Mouse (Mus musculus) heart, embryonic 11.5 days (tissue): ENCODE measurements around the gene Tlnrd1. TPM values are rescaled to one million over a fixed set of nuclear protein-coding genes. Genes with fewer than 3 reads are reported as not detected.

Experiments
- ATAC-seq: fragments of 200-750 bp; cut with Nextera tagmentation; replicated peaks from 2 replicates; pipeline ENCODE4 v1.8.0; 2017; ENCODE audit warnings: moderate library complexity; ENCODE audit not compliant: insufficient number of reproducible peaks, low FRiP score, low TSS enrichment
- H3K27ac ChIP-seq: fragments of 300-500 bp; sonication (generic); 2 replicates; pipeline ENCODE4 v1.5.1; 2014; ENCODE audit warnings: mild to moderate bottlenecking, low read depth, low read length
- H3K27me3 ChIP-seq: fragments of 300-500 bp; sonication (generic); 2 replicates; pipeline ENCODE4 v1.6.1; 2014; ENCODE audit warnings: mild to moderate bottlenecking, low read length, mixed read lengths; ENCODE audit not compliant: control insufficient read depth, insufficient read depth
- H3K36me3 ChIP-seq: fragments of 300-500 bp; sonication (generic); 2 replicates; pipeline ENCODE4 v1.6.1; 2014; ENCODE audit warnings: mild to moderate bottlenecking, low read length, moderate library complexity, mixed read lengths; ENCODE audit not compliant: control insufficient read depth, insufficient read depth
- H3K4me1 ChIP-seq: fragments of 300-500 bp; sonication (generic); 2 replicates; pipeline ENCODE4 v1.6.1; 2014; ENCODE audit warnings: low read length; ENCODE audit not compliant: control insufficient read depth, insufficient read depth
- H3K4me2 ChIP-seq: fragments of 300-500 bp; sonication (generic); 2 replicates; pipeline ENCODE4 v1.6.1; 2014; ENCODE audit warnings: mild to moderate bottlenecking, moderate library complexity
- H3K4me3 ChIP-seq: fragments of 300-500 bp; sonication (generic); 2 replicates; pipeline ENCODE4 v1.5.1; 2014; ENCODE audit warnings: low read depth, low read length
- H3K9ac ChIP-seq: fragments of 300-500 bp; sonication (generic); 2 replicates; pipeline ENCODE4 v1.6.1; 2014; ENCODE audit warnings: mild to moderate bottlenecking, low read depth, low read length, moderate library complexity
- H3K9me3 ChIP-seq: fragments of 300-500 bp; sonication (generic); replicated peaks from 2 replicates; pipeline ENCODE4 v1.6.1; 2016; ENCODE audit warnings: low read length; ENCODE audit not compliant: control insufficient read depth
- WGBS: fragments of 180-500 bp; shearing (Covaris S2); extraction: QIAGEN DNeasy Blood & Tissue Kit; methylation state at CpG from one replicate; pipeline ENCODE4 v1.1.7; 2014; ENCODE audit not compliant: insufficient replicate concordance; 5-methylcytosine and 5-hydroxymethylcytosine counted together
- polyA plus RNA-seq: library from polyadenylated mRNA; unstranded; fragments of >200 nt; fragmentation: Nextera tagmentation; extraction: Ambion mirVana; gene quantifications from 2 replicates; pipeline ENCODE4 v1.2.1, GENCODE M21; 2014

Tlnrd1 gene
- polyA plus RNA-seq, 1 experiment from 2014 or later: 13.9 TPM

DNA sequence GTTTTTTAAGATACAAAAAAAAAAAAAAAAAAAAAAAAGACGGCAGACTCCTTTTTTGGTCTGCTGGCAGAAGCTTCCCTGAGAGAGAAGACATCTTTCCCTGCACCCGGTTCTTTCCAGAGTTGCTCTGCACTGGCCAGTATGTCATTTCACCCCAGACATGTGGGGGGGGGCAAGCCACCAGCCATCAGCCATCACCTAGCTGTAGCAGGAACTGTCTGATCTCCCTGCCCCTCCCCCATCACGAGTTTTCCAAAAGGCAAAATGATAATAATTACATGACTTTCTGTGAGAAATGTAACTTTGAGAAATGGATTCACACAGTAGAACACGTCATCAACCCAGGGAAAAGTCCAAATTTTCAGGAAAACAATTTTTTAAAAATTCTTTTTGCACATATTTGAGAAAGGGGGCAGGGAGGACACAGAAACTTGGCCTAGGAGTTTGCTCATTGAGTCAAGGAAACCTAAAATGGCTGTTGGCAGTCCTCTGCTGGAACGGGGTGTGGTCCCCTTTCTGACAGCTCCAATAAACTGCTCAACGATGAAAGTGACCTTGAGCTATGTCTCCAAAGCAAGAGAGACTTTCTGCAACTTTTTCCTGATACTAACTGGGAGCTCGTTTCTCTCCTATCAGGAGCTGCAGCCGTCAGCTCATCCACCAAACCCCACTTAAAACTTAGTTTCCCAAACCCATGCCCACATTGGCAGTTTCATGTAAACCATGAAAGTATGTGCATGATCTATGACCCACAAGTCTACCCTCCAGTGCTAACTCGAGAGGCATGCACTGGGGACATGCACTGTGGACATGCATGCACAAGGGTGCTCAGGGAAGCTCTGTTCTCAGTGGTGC is 27.5 kb downstream of the Tlnrd1 start:
- peaks cover 5% of the 10 kb centered on the region; the same call in 1 of the 2 replicates for H3K4me1 ChIP-seq
- H3K27me3 ChIP-seq: no peaks in the 10 kb centered on the region
- no peak overlapping the region for H3K4me3 ChIP-seq
- H3K36me3 ChIP-seq: no peaks in the 10 kb centered on the region
- no peak overlapping the region for H3K4me2 ChIP-seq
- ATAC-seq: no peak
- no peaks in the 10 kb centered on the region for H3K9me3 ChIP-seq
- H3K9ac ChIP-seq: no peak overlapping the region
- WGBS: 61% methylated on average over 9 of the region's 9 CpGs
- no peak overlapping the region for H3K27ac ChIP-seq

DNA sequence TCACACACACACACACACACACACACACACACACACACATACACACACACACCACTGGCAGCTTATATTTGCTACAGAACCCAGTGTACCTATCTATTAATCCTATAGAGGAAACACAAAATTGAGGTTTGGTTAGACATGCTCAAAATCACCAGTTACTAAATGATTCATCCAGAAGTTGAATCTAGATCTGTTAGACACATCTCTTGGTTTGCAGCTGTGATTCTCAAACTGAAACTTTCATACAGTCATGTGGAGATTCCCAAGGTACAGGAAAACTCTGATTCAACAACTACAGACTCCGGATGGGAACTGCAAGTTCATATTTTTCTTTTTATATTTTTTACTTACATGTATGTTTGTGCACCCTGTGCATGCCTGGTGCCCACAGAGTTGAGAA is 28.9 kb downstream of the Tlnrd1 start:
- Histone ChIP-seq H3K27me3 (no peaks in the 10 kb centered on the region), H3K9ac (no peak overlapping the region), H3K36me3 (no peaks in the 10 kb centered on the region), H3K9me3 (no peaks in the 10 kb centered on the region), H3K4me3 (no peak overlapping the region), H3K4me2 (no peak overlapping the region), H3K27ac (no peak overlapping the region), H3K4me1 (peaks cover 5% of the 10 kb centered on the region; the same call in 1 of the 2 replicates)
- no peak for ATAC-seq
- WGBS: 86% methylated on average over 1 of the region's 1 CpGs

DNA sequence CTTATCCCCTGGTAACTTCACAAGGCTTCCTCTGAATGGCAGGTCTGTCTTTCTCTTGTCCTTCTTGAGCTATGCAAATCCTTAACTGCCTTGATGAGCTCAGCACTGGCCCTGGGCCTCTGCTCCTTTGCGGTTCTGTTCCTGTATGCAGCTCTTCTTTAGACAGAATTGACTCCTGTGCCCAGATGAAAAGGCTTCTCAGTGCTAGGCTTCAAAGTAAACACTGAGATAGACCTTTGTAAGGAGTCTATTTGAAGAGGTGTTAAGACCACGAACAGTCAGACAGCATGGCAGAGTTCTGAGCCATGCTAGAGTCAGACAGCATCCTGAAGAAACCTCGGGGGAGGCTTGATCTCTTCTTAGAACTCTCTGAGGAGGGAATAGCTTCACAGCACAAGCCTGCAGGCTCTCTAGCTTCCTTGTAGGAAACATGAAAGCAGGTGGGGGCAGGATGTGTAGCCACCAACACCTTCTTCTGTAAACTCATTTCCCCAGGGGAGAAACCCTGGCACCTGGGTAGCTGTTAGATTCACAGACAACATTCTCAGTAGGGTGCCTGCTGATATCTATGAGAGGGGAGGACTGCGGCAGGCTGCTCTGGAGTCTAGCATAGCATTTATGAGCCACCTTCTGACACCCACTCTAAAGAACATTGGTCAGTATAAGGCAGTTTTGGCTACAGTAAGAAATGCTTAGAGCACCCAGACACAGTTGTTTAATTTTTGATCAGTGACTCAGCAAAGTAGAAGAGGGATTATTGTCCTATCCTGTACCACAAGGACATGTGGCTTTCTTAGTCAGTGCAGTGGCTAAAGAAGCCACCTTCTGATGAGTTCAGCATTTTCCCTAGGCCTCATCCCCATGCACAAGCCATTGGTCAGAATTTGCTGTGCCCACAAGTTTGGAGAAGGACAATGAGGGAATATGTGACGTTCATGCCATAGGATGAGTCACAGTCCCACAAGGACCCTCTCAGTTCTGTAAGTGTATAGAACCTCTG is 31.4 kb downstream of the Tlnrd1 start:
- 39% methylated on average over 5 of the region's 5 CpGs for WGBS
- H3K36me3 ChIP-seq: no peaks in the 10 kb centered on the region
- no peaks in the 10 kb centered on the region for H3K27me3 ChIP-seq
- no peaks in the 10 kb centered on the region for H3K9me3 ChIP-seq
- no peak overlapping the region for H3K4me2 ChIP-seq
- no peak overlapping the region for H3K9ac ChIP-seq
- H3K27ac ChIP-seq: no peak overlapping the region
- H3K4me3 ChIP-seq: no peak overlapping the region
- ATAC-seq: no peak
- H3K4me1 ChIP-seq: peaks cover 5% of the 10 kb centered on the region; the same call in 1 of the 2 replicates

DNA sequence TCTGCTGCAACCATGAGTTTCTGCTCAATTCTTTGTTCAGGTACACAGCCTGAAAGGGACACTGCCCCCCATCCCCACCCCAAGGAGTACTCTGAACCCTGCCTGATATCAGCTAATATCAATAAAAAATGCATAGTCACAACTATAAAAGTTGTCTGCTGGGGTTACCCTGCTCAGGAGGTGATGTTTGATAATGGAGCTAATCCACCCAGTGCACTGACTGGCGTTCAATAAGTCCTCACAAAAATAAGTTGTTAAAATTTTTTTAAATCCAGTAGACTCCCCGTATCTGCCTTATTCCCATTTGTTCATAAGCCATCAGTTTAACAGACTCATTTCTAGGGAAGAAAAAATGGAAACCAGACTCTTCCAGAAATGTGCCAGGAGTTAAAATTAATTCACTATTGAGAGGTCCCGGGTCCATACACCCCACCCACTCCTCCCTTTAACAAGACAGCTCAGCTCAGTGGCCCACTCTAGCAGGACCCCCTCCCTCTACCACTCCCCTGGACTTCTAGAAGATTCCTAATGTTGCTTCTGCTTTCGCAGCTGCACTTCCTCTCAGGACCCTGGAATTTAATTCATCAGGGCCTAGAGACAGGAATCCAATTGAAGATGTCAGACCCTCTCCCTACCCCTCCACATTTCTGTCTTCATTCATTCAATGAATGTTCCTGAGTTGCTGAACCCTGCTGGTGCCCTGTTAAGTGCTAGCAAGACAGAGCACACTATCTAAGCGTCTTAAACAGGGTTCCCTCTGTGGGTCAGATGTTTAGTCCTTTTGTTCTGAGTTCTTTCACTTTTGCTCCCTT is 32.3 kb downstream of the Tlnrd1 start:
- Histone ChIP-seq H3K36me3 (no peaks in the 10 kb centered on the region), H3K9ac (no peak overlapping the region), H3K4me3 (no peak overlapping the region), H3K27me3 (no peaks in the 10 kb centered on the region), H3K4me2 (no peak overlapping the region), H3K4me1 (peaks cover 5% of the 10 kb centered on the region; the same call in 1 of the 2 replicates), H3K27ac (no peak overlapping the region), H3K9me3 (no peaks in the 10 kb centered on the region)
- ATAC-seq: no peak
- 59% methylated on average over 5 of the region's 5 CpGs for WGBS

DNA sequence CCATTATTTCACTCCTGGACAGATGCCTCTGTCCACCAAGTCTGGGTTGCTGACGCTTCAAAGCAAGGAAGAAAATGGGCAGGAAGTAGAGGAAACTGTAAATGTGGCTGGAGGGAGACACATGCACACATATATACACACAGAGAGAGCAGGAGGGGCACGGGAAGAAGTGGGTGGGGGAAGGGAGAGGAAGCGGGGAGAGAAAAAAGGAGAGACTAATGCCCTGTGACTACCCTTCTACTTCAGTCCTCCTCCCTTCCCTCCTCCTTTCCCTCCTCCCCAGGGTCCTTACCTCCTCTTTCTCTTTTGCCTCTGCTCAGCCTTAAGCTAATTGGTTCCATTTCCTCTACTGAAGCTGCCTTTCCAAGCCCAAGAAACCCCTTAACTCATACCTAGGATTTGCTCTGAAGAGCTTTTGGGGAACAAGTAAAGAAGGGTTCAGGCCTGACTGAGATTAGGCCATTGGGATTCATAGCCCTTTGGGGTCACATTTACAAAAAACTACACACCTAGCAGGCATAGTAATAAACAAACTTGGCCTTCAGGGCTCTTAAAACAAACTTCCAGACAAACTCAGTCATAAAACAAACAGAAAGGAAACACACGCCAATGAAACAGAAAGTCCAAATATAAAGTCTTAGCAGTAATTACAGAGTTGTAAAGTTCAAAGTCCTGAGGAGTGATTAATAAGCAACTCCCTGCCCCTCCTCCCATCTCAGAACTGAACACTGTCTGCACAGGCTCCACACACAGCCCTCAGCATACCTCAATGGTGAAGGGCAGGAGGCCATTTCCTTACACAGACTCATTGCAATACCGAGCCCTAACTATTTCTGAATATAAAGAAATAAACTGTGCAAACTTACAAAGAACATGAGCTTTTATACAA is 36.7 kb downstream of the Tlnrd1 start:
- no peak overlapping the region for H3K27ac ChIP-seq
- H3K4me3 ChIP-seq: no peak overlapping the region
- no peaks in the 10 kb centered on the region for H3K36me3 ChIP-seq
- 56% methylated on average over 5 of the region's 5 CpGs for WGBS
- H3K9ac ChIP-seq: no peak overlapping the region
- no peak; the same call in 1 of the 2 replicates for ATAC-seq
- no peaks in the 10 kb centered on the region for H3K9me3 ChIP-seq
- peaks cover 8% of the 10 kb centered on the region for H3K4me1 ChIP-seq
- H3K27me3 ChIP-seq: no peaks in the 10 kb centered on the region
- no peak overlapping the region for H3K4me2 ChIP-seq

DNA sequence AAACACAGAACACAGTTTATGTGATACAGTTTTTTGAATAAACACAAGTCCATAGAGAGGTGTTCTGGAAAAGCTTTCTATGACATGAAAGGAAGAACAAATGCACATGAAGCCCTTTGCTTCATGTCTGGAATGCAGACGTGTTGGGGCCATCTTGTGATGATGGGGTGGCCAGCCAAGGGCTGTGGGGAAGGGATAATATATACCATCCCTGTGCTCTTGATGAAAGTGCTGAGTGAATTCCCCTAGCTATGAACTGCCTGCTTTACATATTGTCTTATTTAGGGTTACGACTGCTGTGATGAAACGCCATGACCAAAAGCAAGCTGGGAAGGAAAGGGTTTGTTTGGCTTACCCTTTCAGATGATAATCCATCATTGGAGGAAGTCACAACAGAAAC is 39.3 kb downstream of the Tlnrd1 start:
- H3K27ac ChIP-seq: no peak overlapping the region
- no peak overlapping the region for H3K4me2 ChIP-seq
- H3K36me3 ChIP-seq: no peaks in the 10 kb centered on the region
- no peak for ATAC-seq
- H3K9me3 ChIP-seq: no peaks in the 10 kb centered on the region
- no peak overlapping the region for H3K4me3 ChIP-seq
- H3K4me1 ChIP-seq: peaks cover 10% of the 10 kb centered on the region
- no peak overlapping the region for H3K9ac ChIP-seq
- 78% methylated on average over 3 of the region's 3 CpGs for WGBS
- H3K27me3 ChIP-seq: no peaks in the 10 kb centered on the region

DNA sequence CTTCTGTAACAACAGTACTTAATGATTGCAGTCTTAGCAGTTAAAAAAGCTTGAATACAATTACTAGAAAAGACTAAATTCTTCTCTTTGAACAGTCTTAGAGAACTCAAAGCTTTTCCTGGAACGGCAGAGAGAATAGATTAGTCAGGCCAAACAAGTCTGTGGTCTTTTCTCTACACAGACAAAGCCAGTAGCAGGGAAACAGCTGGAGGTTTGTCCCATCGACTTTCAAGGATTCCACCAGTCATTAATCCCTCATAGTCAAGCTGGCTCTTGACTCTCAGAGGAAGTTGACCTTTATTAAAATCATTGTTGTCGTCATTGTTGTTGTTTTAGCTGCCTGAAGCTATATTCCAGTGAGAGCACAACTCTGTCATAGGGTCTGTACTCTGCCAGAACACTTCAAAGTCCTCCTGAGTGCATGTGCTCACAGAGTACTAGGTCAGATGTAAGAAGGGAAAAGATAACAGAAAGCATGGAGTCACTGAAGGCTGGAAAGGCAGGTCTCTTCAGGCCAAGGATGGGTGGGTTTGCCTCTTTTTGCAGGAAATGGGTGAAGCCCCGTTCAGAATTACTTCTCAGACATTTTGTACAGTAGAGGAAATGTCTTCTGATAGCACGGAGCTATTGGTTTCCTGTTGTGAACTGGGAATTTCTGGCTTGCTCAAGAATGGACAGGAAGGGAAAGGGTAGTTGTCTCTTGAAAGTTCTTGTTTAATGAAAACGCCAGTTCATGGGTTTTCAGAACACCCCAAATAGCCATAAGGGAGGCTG is 41.4 kb downstream of the Tlnrd1 start:
- no peaks in the 10 kb centered on the region for H3K27me3 ChIP-seq
- H3K9ac ChIP-seq: no peak overlapping the region
- no peak overlapping the region for H3K4me2 ChIP-seq
- WGBS: 53% methylated on average over 6 of the region's 6 CpGs
- peaks cover 10% of the 10 kb centered on the region for H3K4me1 ChIP-seq
- H3K9me3 ChIP-seq: no peaks in the 10 kb centered on the region
- H3K36me3 ChIP-seq: no peaks in the 10 kb centered on the region
- H3K27ac ChIP-seq: peak overlapping the region; percentile 30; the same call in 1 of the 2 replicates
- no peak overlapping the region for H3K4me3 ChIP-seq
- ATAC-seq: 0 out of 2 replicates have a peak, but pooled peaks have one; percentile 18
